Mouse (Mus musculus): ENCODE measurements around the gene Gm20388.

DNA sequence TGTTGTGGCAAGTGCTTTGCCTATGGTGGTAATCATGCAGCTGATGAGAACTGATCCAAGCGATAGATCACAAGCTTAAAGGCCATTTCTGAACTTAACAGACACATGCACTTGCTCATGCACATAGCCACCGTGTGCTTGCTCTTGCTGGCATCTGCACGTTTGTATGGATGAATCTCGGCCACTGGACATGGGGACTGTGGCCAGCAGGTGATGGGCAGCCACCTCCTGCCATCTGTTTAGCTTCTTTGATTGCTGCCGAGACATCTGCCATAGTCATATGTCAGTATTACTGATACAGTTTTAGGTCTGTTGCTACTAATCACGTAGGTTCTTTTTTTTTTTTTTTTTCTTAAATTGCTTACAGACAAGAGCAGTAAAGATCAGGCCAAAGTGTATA lies 2484.7 kb downstream of the Gm20388 start:
- TF ChIP-seq CTCF (IDR thresholded peaks at IDR 0.05; ENCODE audit: low read depth) (no peak), EP300 (IDR thresholded peaks at IDR 0.05; ENCODE audit: low read depth) (no peak)

All from liver, embryonic 14.5 days (tissue).